Mouse (Mus musculus): Measurements from ENCODE around the gene Cyp4a30b. TPM values are rescaled to one million over a fixed set of nuclear protein-coding genes. Genes with fewer than 3 reads are reported as not detected.

The Cyp4a30b gene
- not detected in 2 replicates for polyA plus RNA-seq (2012; ENCODE audit: low replicate concordance)

DNA sequence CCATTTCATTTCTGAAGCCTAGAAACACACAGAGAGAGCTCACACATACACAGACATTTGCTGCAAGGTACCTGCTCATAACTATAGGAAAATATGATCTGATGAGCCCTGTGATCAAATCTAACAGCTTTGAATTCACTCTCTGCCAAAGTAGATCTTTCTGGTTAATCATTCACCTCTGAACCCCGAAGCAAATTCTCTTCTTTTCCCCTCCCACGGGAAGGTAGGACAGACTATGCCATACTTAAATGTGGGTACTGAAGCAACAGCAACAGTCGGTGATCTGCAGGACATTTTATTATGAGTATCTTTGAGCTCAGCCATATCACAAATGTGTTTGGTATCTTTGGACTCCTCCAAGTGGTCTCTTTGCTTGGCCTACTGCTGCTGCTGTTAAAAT, at the start of gene Cyp4a30b:
TSS of gene Cyp4a30b (plus strand) at position 301 of the 400 bp plus-strand sequence.

DNA sequence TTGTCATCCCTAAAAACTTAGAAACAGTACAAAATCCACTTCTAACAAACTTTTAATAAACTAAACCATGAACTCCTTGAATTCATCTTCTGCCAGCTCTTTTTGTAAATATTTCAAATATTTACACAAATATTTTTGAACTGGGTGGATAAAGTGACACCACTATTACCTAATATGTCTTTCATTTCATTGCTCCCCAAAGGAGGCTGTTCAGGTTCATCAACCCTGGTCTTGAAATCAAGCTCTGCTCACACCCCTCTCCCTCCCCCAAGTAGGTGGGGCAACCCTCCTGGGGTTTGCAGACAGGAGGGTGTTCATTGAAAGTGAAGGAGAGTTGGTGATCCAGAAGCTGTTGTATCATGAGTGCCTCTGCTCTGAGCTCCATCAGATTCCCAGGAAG, 41.1 kb upstream of the Cyp4a30b start, which contains the start of gene Cyp4a12b:
TSS of gene Cyp4a12b (plus strand) at position 301 of the 400 bp plus-strand sequence.

DNA sequence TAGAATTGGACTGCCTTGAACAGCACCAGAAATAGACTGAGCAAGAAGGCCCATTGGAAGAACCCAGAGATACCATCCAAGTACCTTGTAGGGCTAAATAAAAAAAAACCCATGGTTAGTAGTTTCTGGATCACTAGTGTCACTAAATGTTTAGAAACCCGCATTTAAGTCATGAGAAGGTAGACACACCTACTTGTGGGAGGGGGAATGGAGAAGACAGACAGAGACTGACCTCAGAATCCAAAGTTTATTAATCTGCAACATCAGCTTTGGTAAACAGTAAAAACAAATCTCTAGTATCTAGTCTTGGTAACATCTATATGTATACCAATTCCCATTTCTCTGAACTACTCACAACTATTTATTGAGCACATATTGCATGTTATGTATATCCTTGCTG, 43.6 kb downstream of the Cyp4a30b start, which contains the start of gene Cyp4a14:
TSS of gene Cyp4a14 (minus strand) at position 142 of the 400 bp plus-strand sequence.

DNA sequence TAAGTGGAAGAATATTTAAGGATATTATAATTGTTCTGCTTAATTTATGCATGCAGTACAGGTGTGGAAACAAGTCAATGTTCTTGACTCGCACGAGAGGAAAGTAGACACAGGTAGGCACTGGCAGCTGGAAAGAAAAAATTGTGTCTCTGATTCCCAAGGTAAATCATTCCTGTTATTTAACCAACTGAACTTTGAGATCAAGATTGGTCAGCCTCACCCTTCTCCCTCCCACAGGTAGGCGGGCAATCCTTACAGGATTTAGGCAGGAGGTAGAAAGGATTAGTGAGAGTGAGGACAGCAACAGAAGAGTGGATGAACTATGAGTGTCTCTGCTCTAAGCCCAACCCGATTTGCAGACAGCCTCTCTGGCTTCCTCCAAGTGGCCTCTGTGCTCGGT, 65.6 kb downstream of the Cyp4a30b start, which contains the start of gene Cyp4a10:
TSS of gene Cyp4a10 (plus strand) at position 265 of the 400 bp plus-strand sequence.

Other genes starting within 250 kb of the Cyp4a30b start
- gene Cyp4a29, start 210.5 kb upstream of the Cyp4a30b start, polyA plus RNA-seq (2012; ENCODE audit: low replicate concordance): not detected in 2 replicates
- not detected in 2 replicates for gene Cyp4a12a, start 153.6 kb upstream of the Cyp4a30b start, polyA plus RNA-seq (2012; ENCODE audit: low replicate concordance)
- gene Cyp4a12b, start 41.0 kb upstream of the Cyp4a30b start, polyA plus RNA-seq (2012; ENCODE audit: low replicate concordance): not detected in 2 replicates
- gene Cyp4a14, start 43.5 kb downstream of the Cyp4a30b start, polyA plus RNA-seq (2012; ENCODE audit: low replicate concordance): not detected in 2 replicates
- not detected in 2 replicates for gene Cyp4a10, start 65.7 kb downstream of the Cyp4a30b start, polyA plus RNA-seq (2012; ENCODE audit: low replicate concordance)
- not detected in 2 replicates for gene Cyp4a31, start 111.0 kb downstream of the Cyp4a30b start, polyA plus RNA-seq (2012; ENCODE audit: low replicate concordance)
- not detected in 2 replicates for gene Cyp4a32, start 148.4 kb downstream of the Cyp4a30b start, polyA plus RNA-seq (2012; ENCODE audit: low replicate concordance)
- gene Cyp4b1, start 195.1 kb downstream of the Cyp4a30b start, polyA plus RNA-seq (2012; ENCODE audit: low replicate concordance): 1.5 TPM in 1 of 2 replicates, not detected in the other

Data from leukemia stem cell, adult 10-12 weeks (primary cell).